Mouse (Mus musculus) erythroid progenitor cell, adult 5-6 weeks (primary cell): ENCODE results near the gene Ccr2. TPM values are rescaled to one million over a fixed set of nuclear protein-coding genes. Genes with fewer than 3 reads are reported as not detected.
A peak's percentile ranks its signal among the peaks of the same experiment; 100 is the strongest.
"Not testable (repeated sequence)": the region's sequence is repeated elsewhere in the genome, so short reads cannot be mapped to it uniquely, and the experiment has no call there.

ENCODE experiments used
- ATAC-seq: replicated peaks from 2 replicates; pipeline ENCODE4 v1.8.0; 2016; ENCODE audit warnings: moderate number of reproducible peaks, mild to moderate bottlenecking, moderate TSS enrichment, inconsistent platforms; ENCODE audit not compliant: poor library complexity, low FRiP score, severe bottlenecking
- total RNA-seq, 2 experiments: library from RNA; stranded (forward) in 1 of 2; stranded (reverse) in 1 of 2; fragments of 150-400 nt in 1 of 2; fragments of 186-747, 209-891 nt in 1 of 2; gene quantifications; 2 replicates each; pipeline versions ENCODE4 v1.2.3 to v1.2.4; 2015 to 2017; ENCODE audit warnings: low replicate concordance in 2 of 2

Ccr2 gene
- total RNA-seq (2015; ENCODE audit: low replicate concordance) (34.2 and 51.1 TPM in 2 replicates), total RNA-seq (2017; ENCODE audit: low replicate concordance) (21.4 and 26.1 TPM in 2 replicates)

- ATAC-seq, result no peak
These were observed at the start of gene Ccr2 for GRCm38 (mm10) chr9:124101723-124102122. Gene Ccr2, plus strand, starts transcription at chr9:124101950.

GRCm38 (mm10) chr9:124053532-124053931 lies 48.2 kb upstream of the Ccr2 start:
- no peak for ATAC-seq

DNA sequence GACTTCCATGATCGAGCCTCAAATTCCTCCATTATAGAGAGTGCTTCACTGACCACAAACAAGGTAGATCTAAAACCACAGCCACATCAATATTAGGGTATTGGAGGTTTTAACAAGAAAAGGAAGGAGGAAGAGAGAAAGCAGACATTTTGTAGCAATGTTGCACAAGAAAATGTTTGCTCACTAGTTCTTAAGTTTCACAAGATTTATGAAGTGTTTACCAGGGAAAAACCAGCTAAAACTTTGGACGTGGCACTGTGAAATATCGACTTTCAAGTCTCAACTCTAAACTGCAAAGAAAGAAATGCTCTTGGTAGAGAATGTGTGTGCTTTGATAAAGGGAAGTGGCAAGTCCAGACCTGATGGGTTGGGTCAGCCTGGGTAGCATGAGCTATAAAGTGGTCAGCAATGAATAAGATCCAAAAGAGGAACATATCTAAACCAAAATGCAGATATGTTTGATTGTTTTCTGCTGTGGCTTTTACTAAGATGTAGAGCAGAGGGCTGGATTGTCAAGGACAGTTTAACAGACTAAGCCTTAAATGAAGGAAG lies 45.5 kb upstream of the Ccr2 start:
- no peak for ATAC-seq

DNA sequence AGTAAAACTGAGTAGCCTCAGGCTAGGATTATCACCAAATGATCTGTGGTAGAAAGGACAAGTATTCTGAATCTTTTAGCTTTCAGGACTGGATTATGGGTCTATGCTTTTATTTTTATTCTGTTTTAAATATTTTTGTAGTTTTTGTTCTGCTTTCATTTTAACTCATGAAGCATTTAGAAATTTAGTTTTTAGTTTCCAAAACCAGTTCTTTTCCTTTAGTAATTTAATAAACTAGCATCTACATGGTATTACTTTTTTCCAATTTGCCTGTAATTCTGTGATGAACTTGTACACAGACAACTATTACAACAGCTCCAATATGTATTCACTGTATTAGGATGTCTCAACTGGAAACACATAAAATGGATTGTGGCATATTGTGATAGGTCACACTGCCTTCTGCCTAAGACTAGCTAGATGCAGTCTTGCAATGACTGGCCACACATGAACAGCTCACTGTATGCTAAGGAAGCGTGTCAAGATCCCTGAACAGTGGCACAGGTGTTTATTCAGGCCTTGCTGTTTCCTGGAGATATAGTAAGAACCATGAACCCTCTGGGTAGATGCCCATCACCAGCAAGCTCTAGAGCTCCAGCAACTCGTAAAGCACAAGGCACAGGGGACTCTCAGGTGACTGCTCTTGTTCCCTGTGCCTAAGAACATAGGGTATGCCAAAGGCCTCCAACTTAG lies 41.9 kb upstream of the Ccr2 start:
- peak; percentile 50 for ATAC-seq

DNA sequence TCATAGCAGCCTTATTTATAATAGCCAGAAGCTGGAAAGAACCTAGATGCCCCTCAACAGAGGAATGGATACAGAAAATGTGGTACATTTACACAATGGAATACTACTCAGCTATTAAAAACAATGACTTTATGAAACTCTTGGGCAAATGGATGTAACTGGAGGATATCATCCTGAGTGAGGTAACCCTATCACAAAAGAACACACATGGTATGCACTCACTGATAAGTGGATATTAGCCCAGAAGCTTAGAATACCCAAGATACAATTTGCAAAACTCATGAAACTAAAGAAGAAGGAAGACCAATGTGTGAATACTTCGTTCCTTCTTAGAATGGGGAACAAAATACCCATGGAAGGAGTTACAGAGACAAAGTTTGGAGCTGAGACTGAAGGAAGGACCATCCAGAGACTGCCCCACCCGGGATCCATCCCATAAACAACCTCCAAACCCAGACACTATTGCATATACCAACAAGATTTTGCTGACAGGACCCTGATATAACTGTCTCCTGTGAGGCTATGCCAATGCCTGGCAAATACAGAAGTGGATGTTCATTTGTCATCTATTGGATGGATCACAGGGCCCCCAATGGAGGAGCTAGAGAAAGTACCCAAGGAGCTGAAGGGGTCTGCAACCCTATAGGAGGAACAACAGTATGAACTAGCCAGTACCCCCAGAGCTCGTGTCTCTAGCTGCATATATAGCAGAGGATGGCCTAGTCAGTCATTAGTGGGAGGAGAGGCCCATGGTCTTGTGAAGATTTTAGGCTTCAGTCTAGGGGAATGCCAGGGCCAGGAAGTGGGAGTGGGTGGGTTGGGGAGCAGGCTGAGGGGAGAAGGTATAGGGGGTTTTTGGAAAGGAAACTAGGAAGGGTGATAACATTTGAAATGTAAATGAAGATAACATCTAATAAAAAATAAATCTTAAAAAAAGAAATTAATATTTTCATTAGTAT lies 40.0 kb upstream of the Ccr2 start:
- not testable (repeated sequence) for ATAC-seq

GRCm38 (mm10) chr9:124066572-124067103 lies 35.1 kb upstream of the Ccr2 start:
- ATAC-seq, result no peak

- ATAC-seq, result no peak
These were observed 33.4 kb upstream of the Ccr2 start for GRCm38 (mm10) chr9:124068098-124069058.

- ATAC-seq, result no peak
These were observed 30.2 kb upstream of the Ccr2 start for GRCm38 (mm10) chr9:124071506-124071905.

DNA sequence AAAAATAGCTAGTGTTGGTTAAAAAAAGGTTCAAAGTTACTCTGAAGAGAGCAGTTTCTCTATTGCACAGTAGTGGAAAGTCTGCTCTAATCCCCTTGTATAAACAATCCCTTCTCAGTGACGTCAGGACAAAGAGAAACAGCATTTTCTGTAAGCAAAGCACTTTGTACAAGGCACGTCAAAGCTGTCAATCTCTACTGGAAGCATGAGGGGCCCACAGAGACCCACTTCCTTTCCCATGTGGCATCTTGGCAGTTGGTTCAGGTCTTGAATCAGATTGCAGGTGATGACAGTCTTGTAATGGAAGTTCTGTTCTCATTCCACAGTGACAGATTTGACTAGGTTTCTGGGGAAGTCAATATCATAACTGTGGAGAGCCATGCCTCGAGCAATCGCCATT lies 21.9 kb upstream of the Ccr2 start:
- no peak for ATAC-seq

- ATAC-seq, result not testable (repeated sequence)
These were observed 21.3 kb upstream of the Ccr2 start for GRCm38 (mm10) chr9:124080471-124080870.

DNA sequence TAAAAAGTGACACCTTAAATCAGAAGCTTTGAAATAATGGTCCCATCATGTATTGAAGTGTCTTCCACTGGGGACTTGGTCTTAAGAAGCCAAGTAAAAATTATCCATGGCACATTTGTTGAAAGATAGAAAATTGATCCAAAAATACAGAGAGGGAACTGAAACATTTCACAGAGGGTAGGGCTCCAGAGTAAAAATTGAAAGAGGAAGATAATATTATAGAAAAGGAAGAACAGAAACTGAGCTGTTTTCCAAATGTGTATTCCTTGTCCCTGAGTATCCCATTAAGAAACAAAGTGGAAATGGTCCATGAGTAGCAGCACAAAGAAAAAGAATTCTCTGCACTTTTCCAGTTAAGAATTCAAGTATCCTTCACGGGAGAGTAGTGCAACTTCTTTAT lies 11.3 kb upstream of the Ccr2 start:
- ATAC-seq, result no peak

GRCm38 (mm10) chr9:124099127-124099526 lies 2.6 kb upstream of the Ccr2 start:
- ATAC-seq, result no peak

GRCm38 (mm10) chr9:124100357-124100756 lies 1.4 kb upstream of the Ccr2 start:
- no peak for ATAC-seq

- no peak for ATAC-seq
These were observed 1.4 kb downstream of the Ccr2 start for GRCm38 (mm10) chr9:124103199-124103598.

GRCm38 (mm10) chr9:124105196-124105595 lies 3.4 kb downstream of the Ccr2 start:
- no peak for ATAC-seq

GRCm38 (mm10) chr9:124107232-124107631 lies 5.5 kb downstream of the Ccr2 start:
- no peak for ATAC-seq

GRCm38 (mm10) chr9:124108356-124109127 lies 6.8 kb downstream of the Ccr2 start:
- no peak for ATAC-seq

DNA sequence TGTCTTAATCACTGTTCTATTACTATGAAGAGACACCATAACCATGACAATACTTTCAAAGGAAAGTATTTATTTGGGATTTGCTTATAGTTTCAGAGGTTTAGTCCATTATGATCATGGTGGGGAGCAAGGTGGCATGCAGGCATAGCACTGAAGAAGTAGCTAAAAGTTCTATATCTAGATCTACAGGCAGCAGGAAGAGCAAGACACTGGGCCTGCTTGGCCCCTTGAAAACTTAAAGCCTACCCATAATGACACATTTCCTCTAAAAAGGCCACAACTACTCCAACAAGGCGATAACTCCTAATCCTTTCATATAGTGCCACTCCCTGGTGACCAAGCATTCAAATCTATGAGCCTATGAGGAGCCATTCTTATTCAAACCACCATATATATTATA lies 10.2 kb downstream of the Ccr2 start:
- no peak for ATAC-seq
